Mouse (Mus musculus): ENCODE results near the gene Snx29. TPM values are rescaled to one million over a fixed set of nuclear protein-coding genes. Genes with fewer than 3 reads are reported as not detected.
A peak's percentile ranks its signal among the peaks of the same experiment; 100 is the strongest.

The Snx29 gene
- polyA plus RNA-seq, 1 experiment from 2014 or later = 15.3 TPM

GRCm38 (mm10) chr16:11696767-11697166 lies 374.1 kb downstream of the Snx29 start:
- ATAC-seq = no peak
- peaks cover 3% of the 10 kb centered on the region; the same call in 1 of the 2 replicates for H3K4me1 ChIP-seq (ENCODE audit: control insufficient read depth, insufficient read depth, low read depth, low read length)

GRCm38 (mm10) chr16:11697710-11698357 lies 375.1 kb downstream of the Snx29 start:
- peak; percentile 90 for ATAC-seq
- Histone ChIP-seq H3K4me3 (ENCODE audit: low read length) (no peak overlapping the region), H3K9ac (ENCODE audit: low read depth, low read length) (peak overlapping the region; percentile 9; the same call in 1 of the 2 replicates), H3K4me2 (ENCODE audit: low read length) (no peak overlapping the region), H3K27ac (ENCODE audit: low read depth, low read length) (no peak overlapping the region), H3K4me1 (ENCODE audit: control insufficient read depth, insufficient read depth, low read depth, low read length) (no peaks in the 10 kb centered on the region; the same call in 1 of the 2 replicates), H3K36me3 (ENCODE audit: control insufficient read depth, insufficient read depth, low read length) (no peaks in the 10 kb centered on the region), H3K27me3 (replicated peaks; ENCODE audit: control insufficient read depth, insufficient read depth, low read length) (no peaks in the 10 kb centered on the region), H3K9me3 (ENCODE audit: control insufficient read depth, low read length) (no peaks in the 10 kb centered on the region)
- 61% methylated on average over 8 of the region's 8 CpGs for WGBS

More at GRCm38 (mm10) chr16:11696767-11697166, 374.1 kb downstream of the Snx29 start:
- no peak overlapping the region for H3K27ac ChIP-seq (ENCODE audit: low read depth, low read length)
- H3K27me3 ChIP-seq (replicated peaks; ENCODE audit: control insufficient read depth, insufficient read depth, low read length) = no peaks in the 10 kb centered on the region
- WGBS = 83% methylated on average over 3 of the region's 3 CpGs
- no peak overlapping the region for H3K4me2 ChIP-seq (ENCODE audit: low read length)
- H3K4me3 ChIP-seq (ENCODE audit: low read length) = no peak overlapping the region
- no peaks in the 10 kb centered on the region for H3K36me3 ChIP-seq (ENCODE audit: control insufficient read depth, insufficient read depth, low read length)
- H3K9me3 ChIP-seq (ENCODE audit: control insufficient read depth, low read length) = no peaks in the 10 kb centered on the region
- no peak overlapping the region for H3K9ac ChIP-seq (ENCODE audit: low read depth, low read length)

GRCm38 (mm10) chr16:11701579-11701978 lies 378.9 kb downstream of the Snx29 start:
- WGBS = 77% methylated on average over 1 of the region's 1 CpGs
- no peaks in the 10 kb centered on the region for H3K9me3 ChIP-seq (ENCODE audit: control insufficient read depth, low read length)

GRCm38 (mm10) chr16:11704096-11704495 lies 381.4 kb downstream of the Snx29 start:
- Histone ChIP-seq H3K9ac (ENCODE audit: low read depth, low read length) (no peak overlapping the region), H3K36me3 (ENCODE audit: control insufficient read depth, insufficient read depth, low read length) (no peaks in the 10 kb centered on the region), H3K9me3 (ENCODE audit: control insufficient read depth, low read length) (no peaks in the 10 kb centered on the region), H3K4me2 (ENCODE audit: low read length) (no peak overlapping the region), H3K4me3 (ENCODE audit: low read length) (no peak overlapping the region), H3K27ac (ENCODE audit: low read depth, low read length) (no peak overlapping the region), H3K4me1 (ENCODE audit: control insufficient read depth, insufficient read depth, low read depth, low read length) (no peaks in the 10 kb centered on the region), H3K27me3 (replicated peaks; ENCODE audit: control insufficient read depth, insufficient read depth, low read length) (no peaks in the 10 kb centered on the region)
- no peak for ATAC-seq
- WGBS = 53% methylated on average over 5 of the region's 5 CpGs

More at GRCm38 (mm10) chr16:11701579-11701978, 378.9 kb downstream of the Snx29 start:
- no peaks in the 10 kb centered on the region for H3K27me3 ChIP-seq (replicated peaks; ENCODE audit: control insufficient read depth, insufficient read depth, low read length)
- no peak overlapping the region for H3K4me3 ChIP-seq (ENCODE audit: low read length)
- no peaks in the 10 kb centered on the region; the same call in 1 of the 2 replicates for H3K4me1 ChIP-seq (ENCODE audit: control insufficient read depth, insufficient read depth, low read depth, low read length)
- H3K4me2 ChIP-seq (ENCODE audit: low read length) = no peak overlapping the region
- no peak overlapping the region for H3K9ac ChIP-seq (ENCODE audit: low read depth, low read length)
- no peak for ATAC-seq
- H3K36me3 ChIP-seq (ENCODE audit: control insufficient read depth, insufficient read depth, low read length) = no peaks in the 10 kb centered on the region
- H3K27ac ChIP-seq (ENCODE audit: low read depth, low read length) = no peak overlapping the region

GRCm38 (mm10) chr16:11705456-11705855 lies 382.7 kb downstream of the Snx29 start:
- 65% methylated on average over 4 of the region's 4 CpGs for WGBS
- no peak overlapping the region for H3K4me2 ChIP-seq (ENCODE audit: low read length)
- H3K9me3 ChIP-seq (ENCODE audit: control insufficient read depth, low read length) = no peaks in the 10 kb centered on the region
- no peak for ATAC-seq
- H3K4me1 ChIP-seq (ENCODE audit: control insufficient read depth, insufficient read depth, low read depth, low read length) = peaks cover 8% of the 10 kb centered on the region; the same call in 1 of the 2 replicates
- no peak overlapping the region for H3K4me3 ChIP-seq (ENCODE audit: low read length)
- H3K9ac ChIP-seq (ENCODE audit: low read depth, low read length) = no peak overlapping the region
- H3K27ac ChIP-seq (ENCODE audit: low read depth, low read length) = no peak overlapping the region
- no peaks in the 10 kb centered on the region for H3K27me3 ChIP-seq (replicated peaks; ENCODE audit: control insufficient read depth, insufficient read depth, low read length)
- no peaks in the 10 kb centered on the region for H3K36me3 ChIP-seq (ENCODE audit: control insufficient read depth, insufficient read depth, low read length)

GRCm38 (mm10) chr16:11708097-11708496 lies 385.4 kb downstream of the Snx29 start:
- H3K9ac ChIP-seq (ENCODE audit: low read depth, low read length) = no peak overlapping the region
- WGBS = 98% methylated on average over 2 of the region's 2 CpGs
- no peaks in the 10 kb centered on the region for H3K9me3 ChIP-seq (ENCODE audit: control insufficient read depth, low read length)
- H3K4me1 ChIP-seq (ENCODE audit: control insufficient read depth, insufficient read depth, low read depth, low read length) = peaks cover 9% of the 10 kb centered on the region; the same call in 1 of the 2 replicates
- H3K36me3 ChIP-seq (ENCODE audit: control insufficient read depth, insufficient read depth, low read length) = no peaks in the 10 kb centered on the region
- no peak overlapping the region for H3K27ac ChIP-seq (ENCODE audit: low read depth, low read length)
- no peak overlapping the region for H3K4me2 ChIP-seq (ENCODE audit: low read length)
- no peaks in the 10 kb centered on the region for H3K27me3 ChIP-seq (replicated peaks; ENCODE audit: control insufficient read depth, insufficient read depth, low read length)
- no peak overlapping the region for H3K4me3 ChIP-seq (ENCODE audit: low read length)
- no peak for ATAC-seq

- no peak overlapping the region for H3K4me3 ChIP-seq (ENCODE audit: low read length)
- ATAC-seq = no peak
- H3K27ac ChIP-seq (ENCODE audit: low read depth, low read length) = no peak overlapping the region
Measured at GRCm38 (mm10) chr16:11709382-11709781, 386.7 kb downstream of the Snx29 start.

GRCm38 (mm10) chr16:11709999-11710667 lies 387.4 kb downstream of the Snx29 start:
- Histone ChIP-seq H3K4me2 (ENCODE audit: low read length) (no peak overlapping the region), H3K36me3 (ENCODE audit: control insufficient read depth, insufficient read depth, low read length) (no peaks in the 10 kb centered on the region), H3K4me1 (ENCODE audit: control insufficient read depth, insufficient read depth, low read depth, low read length) (peaks cover 12% of the 10 kb centered on the region; the same call in 1 of the 2 replicates), H3K27ac (ENCODE audit: low read depth, low read length) (no peak overlapping the region), H3K27me3 (replicated peaks; ENCODE audit: control insufficient read depth, insufficient read depth, low read length) (no peaks in the 10 kb centered on the region), H3K9me3 (ENCODE audit: control insufficient read depth, low read length) (no peaks in the 10 kb centered on the region), H3K4me3 (ENCODE audit: low read length) (no peak overlapping the region), H3K9ac (ENCODE audit: low read depth, low read length) (no peak overlapping the region)
- ATAC-seq = no peak
- WGBS = 49% methylated on average over 5 of the region's 5 CpGs

More at GRCm38 (mm10) chr16:11709382-11709781, 386.7 kb downstream of the Snx29 start:
- Histone ChIP-seq H3K9me3 (ENCODE audit: control insufficient read depth, low read length) (no peaks in the 10 kb centered on the region), H3K27me3 (replicated peaks; ENCODE audit: control insufficient read depth, insufficient read depth, low read length) (no peaks in the 10 kb centered on the region), H3K9ac (ENCODE audit: low read depth, low read length) (no peak overlapping the region), H3K36me3 (ENCODE audit: control insufficient read depth, insufficient read depth, low read length) (no peaks in the 10 kb centered on the region), H3K4me2 (ENCODE audit: low read length) (no peak overlapping the region), H3K4me1 (ENCODE audit: control insufficient read depth, insufficient read depth, low read depth, low read length) (peaks cover 12% of the 10 kb centered on the region; the same call in 1 of the 2 replicates)
- WGBS = 81% methylated on average over 4 of the region's 4 CpGs

GRCm38 (mm10) chr16:11713265-11713865 lies 390.7 kb downstream of the Snx29 start:
- H3K27me3 ChIP-seq (replicated peaks; ENCODE audit: control insufficient read depth, insufficient read depth, low read length) = no peaks in the 10 kb centered on the region
- peaks cover 12% of the 10 kb centered on the region; the same call in 1 of the 2 replicates for H3K4me1 ChIP-seq (ENCODE audit: control insufficient read depth, insufficient read depth, low read depth, low read length)
- no peak overlapping the region for H3K4me2 ChIP-seq (ENCODE audit: low read length)
- no peak for ATAC-seq
- no peak overlapping the region for H3K27ac ChIP-seq (ENCODE audit: low read depth, low read length)
- no peak overlapping the region for H3K4me3 ChIP-seq (ENCODE audit: low read length)
- WGBS = 26% methylated on average over 2 of the region's 2 CpGs
- H3K36me3 ChIP-seq (ENCODE audit: control insufficient read depth, insufficient read depth, low read length) = no peaks in the 10 kb centered on the region
- H3K9me3 ChIP-seq (ENCODE audit: control insufficient read depth, low read length) = no peaks in the 10 kb centered on the region
- H3K9ac ChIP-seq (ENCODE audit: low read depth, low read length) = no peak overlapping the region

Measured in hindbrain, embryonic 16.5 days (tissue).